Mouse (Mus musculus): Measurements from ENCODE around the gene Tmem69.

The Tmem69 gene

DNA sequence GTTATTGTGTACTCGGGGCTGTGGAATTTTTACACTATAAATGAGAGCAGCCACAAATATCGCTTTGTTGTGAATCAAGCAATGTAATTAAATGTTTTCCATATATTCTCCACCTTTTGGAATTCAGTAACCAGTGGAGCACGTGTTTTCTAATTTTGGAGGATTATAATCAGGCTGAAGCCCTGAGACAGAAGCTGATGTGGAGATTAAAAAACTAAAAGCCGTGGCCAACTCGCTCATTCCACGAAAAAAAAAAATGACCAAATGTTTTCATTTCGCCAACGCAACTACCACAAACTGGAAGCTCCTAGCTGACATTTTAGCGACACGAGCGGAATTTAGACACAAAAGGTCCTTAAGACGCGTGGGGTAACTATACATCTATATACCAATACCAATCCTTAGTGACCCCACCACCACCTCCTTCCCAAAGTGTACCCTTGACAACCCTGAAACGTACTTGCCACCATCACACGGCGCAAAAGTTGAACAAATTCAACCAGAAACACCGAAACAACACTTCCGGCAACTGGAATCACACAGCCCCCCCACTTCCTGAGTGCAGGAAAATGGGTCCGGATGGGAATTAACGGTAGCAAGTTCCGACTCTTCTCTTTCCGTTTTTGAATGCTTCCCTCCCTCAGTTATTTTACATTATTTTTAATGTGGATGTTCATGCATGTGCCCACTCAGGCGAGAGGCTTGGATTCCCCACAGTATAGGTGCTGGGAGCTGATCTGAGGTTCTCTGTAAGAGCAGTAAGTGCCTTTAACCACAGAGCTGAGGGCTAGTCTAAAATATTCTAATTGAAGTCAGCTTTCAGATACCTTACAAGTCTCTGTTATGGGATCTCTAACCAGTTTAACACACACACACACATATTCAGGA is at the start of gene Tmem69:
Gene Tmem69 (minus strand): TSS at position 524 of the 888 bp plus-strand sequence.
- in situ Hi-C loops (cut with MboI, MseI): no loop called here

DNA sequence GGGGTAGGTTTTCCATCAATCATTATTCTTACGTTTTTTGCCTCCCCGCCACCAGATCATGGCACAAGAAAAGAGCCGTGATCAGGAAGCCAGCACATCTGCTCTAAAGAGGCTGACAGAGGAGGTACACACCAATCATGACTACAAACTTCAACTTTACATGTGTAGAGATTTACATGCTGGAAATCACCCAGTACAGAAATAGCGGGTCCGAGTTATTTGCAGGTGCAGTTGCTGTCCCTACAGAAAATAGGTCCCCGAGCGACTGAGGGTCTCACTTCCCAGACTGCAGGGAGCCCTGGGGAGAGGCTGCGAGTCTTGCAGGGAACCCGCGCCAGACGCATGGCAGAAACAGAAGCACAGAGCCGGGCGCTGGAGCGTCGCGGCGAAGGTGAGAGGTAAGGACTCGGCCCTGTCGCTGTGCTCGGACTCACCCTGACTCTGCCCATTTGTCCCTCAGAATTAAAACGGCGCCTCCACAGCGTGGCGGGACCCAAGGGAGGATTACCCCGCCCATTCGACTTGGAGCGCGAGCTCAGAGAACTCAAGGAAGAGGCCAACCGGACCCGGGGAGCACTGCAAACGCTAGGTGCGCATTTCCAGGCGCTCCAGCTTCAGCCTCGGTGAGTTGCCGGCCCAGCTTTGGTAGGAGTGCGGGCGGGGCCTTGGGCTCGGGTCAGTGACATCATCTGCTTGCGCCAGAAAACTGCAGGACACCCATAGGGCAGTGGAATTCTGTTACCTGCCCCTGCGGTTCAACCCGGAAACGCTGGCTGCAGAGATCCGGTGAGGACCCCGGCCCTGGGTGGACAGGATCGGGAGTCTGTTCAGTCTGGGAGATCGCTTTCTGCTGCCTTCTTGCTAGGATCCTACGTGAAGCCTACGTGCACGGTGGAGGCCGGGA is 41.5 kb upstream of the Tmem69 start:
- in situ Hi-C loops (cut with MboI, MseI): no loop called here

DNA sequence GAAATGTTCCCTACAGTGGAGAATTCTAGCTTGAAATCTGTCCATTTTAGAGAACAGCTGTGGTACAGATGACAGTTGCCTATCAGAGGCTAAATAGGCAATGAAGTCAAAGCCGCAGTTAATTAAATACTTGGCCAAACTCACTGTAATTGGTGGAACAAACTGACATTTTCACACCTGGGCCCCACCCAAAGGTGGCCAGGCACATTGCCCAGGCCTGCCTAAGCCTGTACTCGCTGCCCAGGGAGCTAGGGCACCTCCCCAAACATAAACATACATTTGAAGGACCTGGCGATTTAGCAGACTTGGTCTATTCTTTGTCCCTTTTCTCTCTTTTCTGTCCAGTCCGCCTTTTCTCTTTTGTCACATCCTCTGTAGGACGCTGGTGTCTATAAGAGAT is 40.6 kb upstream of the Tmem69 start, which contains the start of gene Ccdc17:
Gene Ccdc17 (plus strand): TSS at position 276 of the 400 bp plus-strand sequence.
- in situ Hi-C loops (cut with MboI, MseI): no loop called here

DNA sequence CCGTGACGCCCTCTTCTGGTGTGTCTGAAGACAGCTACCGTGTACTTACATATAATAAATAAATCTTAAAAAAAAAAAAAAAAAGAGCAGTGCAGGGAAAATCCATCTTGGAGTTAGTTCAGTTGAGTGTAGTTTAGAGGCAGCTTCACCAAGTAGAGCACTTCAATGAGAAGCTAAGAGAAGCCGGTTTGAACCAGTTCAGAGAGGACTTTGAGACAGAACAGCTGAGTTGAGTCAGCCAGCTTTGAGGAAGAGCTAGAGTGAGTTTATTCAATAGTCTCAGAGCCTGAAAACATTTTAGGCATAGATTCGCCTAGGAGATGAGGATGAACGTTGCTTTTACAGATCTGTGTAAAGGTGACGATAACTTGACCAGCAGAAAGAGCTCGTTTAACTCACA is 40.1 kb upstream of the Tmem69 start:
- in situ Hi-C loops (cut with MboI, MseI): no loop called here

DNA sequence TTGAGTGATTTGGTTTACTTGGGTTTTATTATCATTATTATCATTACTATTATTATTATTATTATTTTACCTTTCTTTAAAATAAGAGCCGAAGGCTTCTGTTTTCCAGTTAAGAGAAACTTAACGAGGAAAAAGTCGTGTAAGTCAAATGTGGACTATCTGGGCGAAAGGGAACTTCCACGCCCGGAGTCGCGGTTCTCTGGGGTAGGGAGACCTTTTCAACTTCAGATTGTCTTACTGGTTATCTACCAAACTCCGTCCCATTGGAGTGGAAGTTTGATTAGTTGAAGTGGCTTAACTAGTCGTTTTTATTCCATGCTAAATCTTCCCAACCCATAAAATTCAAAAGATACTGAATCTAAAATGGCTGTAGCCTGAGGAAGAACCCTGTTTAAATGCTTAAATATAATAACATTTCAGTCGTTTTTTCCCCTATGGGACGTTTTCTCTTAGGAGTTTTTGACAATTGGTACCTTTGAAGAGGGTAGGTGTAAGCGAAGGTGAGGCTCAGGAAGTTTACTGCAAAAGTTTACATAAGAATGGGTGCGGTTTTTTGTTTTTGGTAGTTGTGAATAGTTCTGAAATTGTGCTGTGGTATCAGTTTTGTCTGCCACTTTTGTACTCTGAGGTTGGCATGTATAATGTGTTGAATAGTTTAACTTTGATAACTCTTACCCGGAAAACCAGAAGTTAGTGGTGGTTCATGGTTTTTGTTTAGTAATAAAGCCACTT is 2.6 kb upstream of the Tmem69 start:
- in situ Hi-C loops (cut with MboI, MseI): no loop called here

DNA sequence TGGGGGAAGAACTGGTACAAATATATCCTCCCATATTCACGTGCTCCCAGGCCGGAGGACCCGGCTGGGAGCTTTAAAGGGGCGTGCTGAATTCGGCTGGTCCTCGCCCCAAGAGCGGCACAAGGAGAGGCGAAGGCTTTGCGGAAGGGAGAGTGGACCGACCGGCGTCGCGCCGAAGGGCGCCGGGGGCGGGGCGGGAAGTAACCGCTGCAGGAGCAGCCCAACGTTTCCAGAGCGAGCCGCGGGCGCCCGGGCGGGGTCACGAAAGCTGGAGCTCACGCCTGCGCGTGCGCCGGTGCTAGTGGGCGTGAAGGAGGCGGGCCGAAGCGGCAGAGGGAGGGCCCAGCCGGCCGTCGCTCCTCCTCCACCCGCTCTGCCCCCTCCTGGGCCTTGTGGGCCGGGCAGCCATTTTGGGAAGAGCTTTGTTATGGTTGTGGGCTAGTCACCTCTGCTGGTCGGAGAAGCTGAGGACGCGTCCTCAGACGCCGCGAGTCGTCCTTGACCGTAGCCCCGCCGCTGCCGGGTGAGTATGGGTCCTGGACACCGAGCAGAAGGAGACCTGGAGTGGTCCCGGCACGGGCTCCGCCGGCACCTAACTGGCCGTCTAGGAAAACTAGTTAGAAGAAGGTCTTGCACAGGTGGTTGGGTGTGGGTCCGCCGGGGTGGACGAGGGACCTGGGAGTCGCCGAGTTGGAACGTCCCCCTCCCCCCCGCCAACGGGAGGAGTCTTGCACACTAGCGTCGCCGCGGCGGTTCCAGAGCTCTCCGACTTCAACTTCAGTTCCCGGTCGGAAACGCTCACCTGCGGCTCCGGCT is 1.8 kb upstream of the Tmem69 start, which contains the start of gene Gpbp1l1:
Gene Gpbp1l1 (plus strand): TSS at position 353 of the 816 bp plus-strand sequence.
- in situ Hi-C loops (cut with MboI, MseI): no loop called here

DNA sequence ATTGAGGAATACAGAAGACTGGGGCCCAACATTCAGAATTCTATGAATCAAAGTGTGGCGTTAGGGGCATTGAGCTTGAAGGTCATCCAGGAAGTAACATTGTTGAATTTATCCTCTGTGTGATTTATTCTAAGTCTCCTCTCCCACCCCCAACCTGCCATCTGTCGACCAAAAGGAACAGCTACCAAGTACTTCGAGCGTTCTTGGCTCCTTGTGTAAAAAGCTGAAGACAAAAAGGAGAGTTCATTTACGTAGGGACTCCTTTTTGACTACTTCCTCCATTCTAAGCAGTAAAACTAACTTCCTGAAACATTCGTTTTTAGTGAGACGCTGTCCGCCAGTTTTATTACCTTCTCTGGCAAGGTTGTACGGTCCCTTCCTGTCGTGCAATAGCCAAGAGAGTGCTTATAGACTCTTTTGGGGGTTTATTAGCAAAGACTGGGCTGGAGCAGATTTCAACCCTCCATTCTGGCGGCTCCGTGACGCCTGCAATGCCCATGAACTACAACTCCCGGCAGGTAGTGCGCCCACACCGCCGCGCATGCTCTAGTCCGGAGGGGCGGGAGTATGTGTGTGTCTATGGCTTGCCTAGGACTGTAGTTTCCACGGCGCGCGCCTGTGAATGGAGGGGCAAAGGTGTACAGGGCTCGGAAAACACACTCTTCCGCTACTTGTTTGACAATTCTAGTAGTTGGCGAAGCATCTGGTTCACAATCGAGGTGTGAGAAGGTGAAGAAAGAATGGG is 997 bp upstream of the Tmem69 start:
- in situ Hi-C loops (cut with MboI, MseI): no loop called here

DNA sequence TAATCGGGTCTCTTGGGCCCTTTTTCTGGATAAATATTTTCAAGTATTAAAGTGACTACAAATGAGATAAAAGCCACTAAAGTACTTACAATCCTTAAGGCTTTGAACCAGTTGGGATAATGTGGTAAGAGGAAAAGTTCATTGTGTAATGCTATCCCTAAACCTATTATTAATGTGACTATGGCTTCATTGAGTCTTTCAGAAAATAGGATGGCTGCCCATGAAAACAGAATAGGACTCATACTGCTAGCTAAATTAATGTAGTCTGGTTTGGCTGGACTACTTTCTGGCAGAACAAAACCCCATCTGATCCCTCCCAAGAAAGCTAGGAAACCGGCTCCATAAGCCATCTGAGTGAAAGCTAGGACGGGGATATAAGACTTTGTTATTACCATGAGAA is 2.7 kb downstream of the Tmem69 start:
- in situ Hi-C loops (cut with MboI, MseI): no loop called here

DNA sequence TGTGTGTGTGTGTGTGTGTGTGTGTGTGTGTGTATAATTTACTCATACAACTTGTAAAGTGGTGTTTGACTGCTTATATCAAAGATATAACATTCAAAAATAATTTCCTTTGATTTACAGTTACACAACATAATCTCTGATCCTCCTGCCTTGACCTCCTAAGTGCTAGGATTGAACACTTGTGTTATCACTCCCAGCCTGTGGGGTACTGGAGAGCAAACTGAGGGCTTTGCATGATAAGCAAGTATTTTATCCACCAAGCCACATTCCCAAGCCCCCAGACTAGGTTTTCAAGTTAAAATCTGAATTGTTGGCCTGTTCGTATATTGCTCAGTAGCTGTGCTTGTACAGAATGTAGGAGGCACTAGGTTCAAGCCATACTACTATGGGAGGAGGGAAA is 5.3 kb downstream of the Tmem69 start:
- in situ Hi-C loops (cut with MboI, MseI): no loop called here

DNA sequence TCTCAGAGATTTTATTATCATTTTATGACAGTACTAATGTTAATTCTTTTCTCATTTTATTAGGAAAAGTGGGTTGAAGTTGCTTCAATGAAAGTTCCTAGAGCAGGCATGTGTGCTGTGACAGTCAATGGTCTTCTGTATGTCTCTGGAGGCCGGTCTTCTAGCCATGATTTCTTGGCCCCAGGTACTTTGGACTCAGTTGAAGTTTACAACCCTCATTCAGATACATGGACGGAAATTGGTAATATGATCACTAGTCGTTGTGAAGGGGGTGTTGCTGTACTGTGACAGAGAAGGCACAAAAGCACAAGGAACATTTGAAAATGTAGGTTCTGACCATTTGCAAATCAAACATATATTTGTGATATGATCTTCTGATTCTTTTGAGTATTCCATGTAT is 18.0 kb downstream of the Tmem69 start:
- in situ Hi-C loops (cut with MboI, MseI): no loop called here

DNA sequence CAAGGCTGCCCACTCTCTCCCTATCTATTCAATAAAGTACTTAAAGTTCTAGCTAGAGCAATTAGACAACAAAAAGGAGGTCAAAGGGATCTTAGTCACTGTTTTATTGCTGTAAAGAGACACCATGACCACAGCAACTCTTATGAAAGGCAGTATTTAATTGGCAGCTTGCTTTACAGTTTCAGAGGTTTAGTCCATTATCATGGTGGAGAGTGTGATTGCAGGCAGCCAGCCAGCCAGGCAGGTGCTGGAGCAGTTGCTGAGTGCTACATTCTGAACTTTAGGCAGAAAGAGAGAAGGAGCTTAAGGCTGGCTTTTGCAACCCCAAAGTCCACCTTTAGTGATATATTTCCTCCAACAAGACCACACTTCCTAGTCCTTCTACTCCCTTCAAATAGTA is 19.4 kb downstream of the Tmem69 start:
- in situ Hi-C loops (cut with MboI, MseI): no loop called here

DNA sequence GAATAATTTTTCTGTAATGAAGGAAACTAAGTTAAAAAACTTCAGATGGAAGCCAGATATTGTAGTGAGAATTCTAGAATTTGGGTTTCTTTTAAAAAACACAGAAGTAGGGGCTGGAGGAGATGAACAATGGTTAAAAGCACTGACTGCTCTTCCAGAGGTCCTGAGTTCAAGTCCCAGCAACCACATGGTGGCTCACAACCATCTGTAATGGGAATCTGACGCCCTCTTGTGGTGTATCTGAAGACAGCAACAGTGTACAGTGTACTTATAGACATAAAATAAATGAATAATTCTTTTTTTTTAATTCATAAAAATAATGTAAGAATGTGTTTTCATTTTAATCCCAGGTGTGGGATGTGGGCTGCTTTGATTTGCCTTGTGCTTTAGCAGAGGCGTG is 24.6 kb downstream of the Tmem69 start:
- in situ Hi-C loops (cut with MboI, MseI): no loop called here

DNA sequence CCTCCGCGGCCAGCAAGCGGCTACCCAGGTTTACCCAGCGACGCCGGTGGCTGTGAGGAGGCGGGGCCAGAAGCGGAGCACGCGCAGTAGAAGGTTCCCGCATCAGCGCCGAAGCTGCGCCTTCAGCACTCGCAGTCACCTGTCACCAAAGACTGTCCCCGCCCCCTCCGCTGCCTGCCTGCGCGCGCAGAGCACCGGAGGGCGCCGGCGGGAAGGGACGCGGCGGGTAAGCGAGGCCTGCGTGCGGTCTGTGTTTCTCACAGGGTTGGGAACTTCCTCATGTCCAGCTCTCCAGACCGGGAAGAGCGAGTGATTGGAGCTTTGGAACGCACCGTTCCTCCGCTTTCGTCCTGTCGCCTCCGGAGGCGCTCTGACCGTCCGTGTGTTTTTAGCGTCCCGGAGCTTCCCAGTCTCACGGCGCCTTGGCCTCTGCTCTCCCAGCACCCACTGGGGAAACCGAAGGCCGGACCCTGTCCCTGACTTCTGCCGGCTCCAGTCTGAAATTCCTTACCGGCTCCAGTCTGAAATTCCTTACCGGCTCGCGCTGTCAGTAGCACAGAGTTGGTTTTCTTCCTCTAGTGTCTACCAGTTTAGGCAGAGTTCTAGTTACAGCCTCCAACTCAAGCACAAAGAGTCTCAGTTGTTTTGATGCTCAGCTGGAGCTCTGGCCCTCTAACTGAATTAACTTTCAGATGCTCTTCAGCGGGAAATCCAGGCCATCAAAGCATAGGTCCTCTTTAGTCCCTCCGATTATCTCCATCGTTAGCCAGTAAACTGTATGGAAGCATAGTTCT is 48.1 kb downstream of the Tmem69 start, which contains the start of gene Ipp:
Gene Ipp (plus strand): TSS at position 125 of the 794 bp plus-strand sequence.
- in situ Hi-C loops (cut with MboI, MseI): no loop called here

DNA sequence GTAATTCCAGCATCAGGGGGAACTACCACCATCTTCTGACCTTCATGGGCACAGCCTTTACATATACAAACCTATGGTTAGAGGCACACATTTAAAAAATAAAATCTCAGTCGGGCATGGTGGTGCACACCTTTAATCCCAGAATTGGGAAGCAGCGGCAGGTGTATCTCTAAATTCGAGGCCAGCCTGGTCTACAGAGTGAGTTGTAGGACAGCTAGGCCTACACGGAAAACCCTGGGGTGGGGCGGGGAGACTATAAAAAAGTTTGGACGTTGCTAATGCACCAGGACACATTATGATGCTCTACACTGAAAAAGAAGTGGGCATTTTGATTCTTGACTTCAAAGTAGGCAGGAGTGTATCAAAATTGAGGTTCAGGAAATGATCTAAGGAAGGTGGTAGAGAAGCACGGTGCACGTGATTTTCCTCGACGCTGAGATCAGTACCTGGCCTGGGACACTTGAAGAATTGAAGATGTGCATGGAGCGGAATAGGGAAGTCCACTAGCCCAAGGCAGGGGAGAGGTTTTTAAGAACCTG is 48.8 kb downstream of the Tmem69 start:
- in situ Hi-C loops (cut with MboI, MseI): no loop called here

Data from regulatory T cell (primary cell).